In genomic region chr17:78409900-78410299, GRCm38 (mm10) we compare ENCODE assay signal across 12 mouse cellular contexts. TPM values are rescaled to one million over a fixed set of nuclear protein-coding genes. Genes with fewer than 3 reads are reported as not detected.
DNase-seq lines count a peak whose midpoint lies in the region; ATAC-seq and TF ChIP-seq lines count a peak whose summit lies in the region.
"Had no signal": no experiment of that assay in that cellular context is flagged by ENCODE, and none has a peak within 500 bp of the region (broad histone marks: within the 10 kb centered on the region; RNA-seq: fewer than 3 reads in every experiment).

No protein-coding gene starts in this region.

- no peaks in the 10 kb centered on the region for H3K9me3 ChIP-seq in neural tube, embryonic 11.5 days (ENCODE audit: control insufficient read depth, low read length)
- H3K9me3 ChIP-seq in hindbrain, embryonic 11.5 days (ENCODE audit: control insufficient read depth, low read length) = no peaks in the 10 kb centered on the region
- H3K9me3 ChIP-seq in intestine, postnatal 0 days (ENCODE audit: control insufficient read depth) = no peaks in the 10 kb centered on the region

- H3K4me2 ChIP-seq in neural tube, embryonic 11.5 days (ENCODE audit: low read depth) = no peak overlapping the region
- H3K4me2 ChIP-seq in hindbrain, embryonic 11.5 days (replicated peaks; ENCODE audit: low read depth, low read length) = no peak overlapping the region
- no peak overlapping the region for H3K4me2 ChIP-seq in intestine, postnatal 0 days (replicated peaks; ENCODE audit: low read depth)
- H3K4me2 ChIP-seq: heart, embryonic 11.5 days had no signal

- ATAC-seq in neural tube, embryonic 11.5 days (ENCODE audit: insufficient read depth, low FRiP score, low TSS enrichment) = no peak
- peak; percentile 74 for ATAC-seq in hindbrain, embryonic 11.5 days (ENCODE audit: low FRiP score)
- no peak for ATAC-seq in intestine, postnatal 0 days
- ATAC-seq: activated CD4-positive, CD25-positive, alpha-beta regulatory T cell, adult 4 months; inflammation-experienced regulatory T-cells, adult 6 months had no signal

- no peaks in the 10 kb centered on the region for H3K36me3 ChIP-seq in neural tube, embryonic 11.5 days (ENCODE audit: control insufficient read depth, insufficient read depth, low read length)
- no peaks in the 10 kb centered on the region for H3K36me3 ChIP-seq in hindbrain, embryonic 11.5 days (ENCODE audit: control insufficient read depth, insufficient read depth, low read length)
- peaks cover 12% of the 10 kb centered on the region for H3K36me3 ChIP-seq in intestine, postnatal 0 days (ENCODE audit: control insufficient read depth, insufficient read depth)

- H3K27me3 ChIP-seq in neural tube, embryonic 11.5 days (ENCODE audit: control insufficient read depth, insufficient read depth, low read length) = no peaks in the 10 kb centered on the region
- no peaks in the 10 kb centered on the region for H3K27me3 ChIP-seq in hindbrain, embryonic 11.5 days (ENCODE audit: control insufficient read depth, insufficient read depth, low read length)
- H3K27me3 ChIP-seq in intestine, postnatal 0 days (replicated peaks; ENCODE audit: control insufficient read depth, insufficient read depth, low read length) = no peaks in the 10 kb centered on the region

- no peaks in the 10 kb centered on the region; the same call in 1 of the 2 replicates for H3K4me1 ChIP-seq in neural tube, embryonic 11.5 days (ENCODE audit: control insufficient read depth, insufficient read depth, low read length)
- H3K4me1 ChIP-seq in hindbrain, embryonic 11.5 days (replicated peaks; ENCODE audit: control insufficient read depth, insufficient read depth, low read length) = no peaks in the 10 kb centered on the region
- peaks cover 9% of the 10 kb centered on the region; the same call in 1 of the 2 replicates for H3K4me1 ChIP-seq in intestine, postnatal 0 days (replicated peaks; ENCODE audit: control insufficient read depth, insufficient read depth, low read length)

- no peak overlapping the region for H3K9ac ChIP-seq in neural tube, embryonic 11.5 days (ENCODE audit: low read length)
- no peak overlapping the region for H3K9ac ChIP-seq in hindbrain, embryonic 11.5 days (ENCODE audit: low read depth, low read length)
- no peak overlapping the region for H3K9ac ChIP-seq in intestine, postnatal 0 days (ENCODE audit: low read depth, low read length)

- 35% methylated on average over 2 of the region's 2 CpGs for WGBS in neural tube, embryonic 11.5 days
- WGBS in hindbrain, embryonic 11.5 days = 17% methylated on average over 2 of the region's 2 CpGs
- 60% methylated on average over 2 of the region's 2 CpGs for WGBS in intestine, postnatal 0 days

- no peak overlapping the region for H3K27ac ChIP-seq in neural tube, embryonic 11.5 days (ENCODE audit: low read depth, low read length)
- H3K27ac ChIP-seq in hindbrain, embryonic 11.5 days (ENCODE audit: low read depth, low read length) = no peak overlapping the region
- no peak overlapping the region for H3K27ac ChIP-seq in intestine, postnatal 0 days (ENCODE audit: low read depth, low read length)
- H3K27ac ChIP-seq: macrophage had no signal

- H3K4me3 ChIP-seq in neural tube, embryonic 11.5 days (ENCODE audit: low read depth, low read length) = no peak overlapping the region
- no peak overlapping the region for H3K4me3 ChIP-seq in hindbrain, embryonic 11.5 days (ENCODE audit: low read depth, low read length)
- H3K4me3 ChIP-seq in intestine, postnatal 0 days (ENCODE audit: low read depth, low read length) = no peak overlapping the region

- intact Hi-C loops in gastrocnemius, postnatal 14 days (cut with DNase I; ENCODE audit: low total_unique reads) = no loop called here

- no peak for TF ChIP-seq CTCF in intestine, postnatal 0 days (IDR thresholded peaks at IDR 0.05; ENCODE audit: low read depth)

- DNase-seq in gastrocnemius, postnatal 14 days = peak; percentile 33
- no peak for DNase-seq in gastrocnemius, postnatal 10 days
- peak; percentile 57 for DNase-seq in neural tube, embryonic 11.5 days (ENCODE audit: low spot score)
- DNase-seq in neural tube, embryonic 10.5 days (ENCODE audit: extremely low spot score, low spot score) = no peak
- peak; percentile 18 for DNase-seq in hindbrain, embryonic 11.5 days (ENCODE audit: low spot score)
- DNase-seq in right cerebral cortex, postnatal 4 days = no peak
- DNase-seq: kidney, postnatal 25 days had no signal

RNA-seq across cellular contexts. Expression of gene Fez2, which starts 8.1 kb away (rescaled TPM):
- total RNA-seq in gastrocnemius, postnatal 14 days (2021) = 10 to 100 TPM; 47.3 to 48.8 TPM
- total RNA-seq in gastrocnemius, postnatal 10 days (2021) = 10 to 100 TPM; 54.8 to 61.1 TPM
- polyA plus RNA-seq in neural tube, embryonic 11.5 days (2014; fragmentation: Nextera tagmentation; extraction: Ambion mirVana) = 54.7 and 57.0 TPM in 2 replicates
- polyA plus RNA-seq in hindbrain, embryonic 11.5 days (2014; fragmentation: Nextera tagmentation; extraction: Ambion mirVana) = 52.4 and 56.1 TPM in 2 replicates
- polyA plus RNA-seq in intestine, postnatal 0 days (2015; fragmentation: Nextera tagmentation; extraction: Ambion mirVana) = 59.4 and 62.3 TPM in 2 replicates

Comparison
In these comparisons a context has a peak if more than half of its experiments do, and no peak if none do; other contexts are left out.
1. DNase-seq: peak in gastrocnemius, postnatal 14 days (single experiment), neural tube, embryonic 11.5 days (single experiment) and hindbrain, embryonic 11.5 days (single experiment); none in gastrocnemius, postnatal 10 days (single experiment), neural tube, embryonic 10.5 days (single experiment) and right cerebral cortex, postnatal 4 days (single experiment).